Mouse (Mus musculus) forebrain, embryonic 11.5 days (tissue): ENCODE measurements around the gene Evi5. TPM values are rescaled to one million over a fixed set of nuclear protein-coding genes. Genes with fewer than 3 reads are reported as not detected.
A peak's percentile ranks its signal among the peaks of the same experiment; 100 is the strongest.

Experiments used
- ATAC-seq: fragments of 200-750 bp; cut with Nextera tagmentation; replicated peaks from 2 replicates; pipeline ENCODE4 v1.8.0; 2017; ENCODE audit warnings: moderate TSS enrichment; ENCODE audit not compliant: low FRiP score
- DNase-seq: peaks from one replicate; pipeline ENCODE4 v3.0.0-alpha.2; 2017; ENCODE audit warnings: low spot score
- H3K27ac ChIP-seq: fragments of 300-500 bp; sonication (generic); 2 replicates; pipeline ENCODE4 v1.5.1; 2014; ENCODE audit warnings: low read depth, low read length
- H3K27me3 ChIP-seq: fragments of 300-500 bp; sonication (generic); 2 replicates; pipeline ENCODE4 v1.6.1; 2014; ENCODE audit warnings: mild to moderate bottlenecking, low read length, mixed read lengths; ENCODE audit not compliant: control insufficient read depth, insufficient read depth
- H3K36me3 ChIP-seq: fragments of 300-500 bp; sonication (generic); 2 replicates; pipeline ENCODE4 v1.6.1; 2014; ENCODE audit warnings: mild to moderate bottlenecking, low read length, moderate library complexity, mixed read lengths; ENCODE audit not compliant: control insufficient read depth, insufficient read depth
- H3K4me1 ChIP-seq: fragments of 300-500 bp; sonication (generic); replicated peaks from 2 replicates; pipeline ENCODE4 v1.6.1; 2014; ENCODE audit warnings: low read length, mixed read lengths; ENCODE audit not compliant: control insufficient read depth, insufficient read depth
- H3K4me2 ChIP-seq: fragments of 300-500 bp; sonication (generic); 2 replicates; pipeline ENCODE4 v1.6.1; 2014; ENCODE audit warnings: low read depth, mild to moderate bottlenecking, low read length, moderate library complexity, mixed read lengths; ENCODE audit not compliant: severe bottlenecking
- H3K4me3 ChIP-seq: fragments of 300-500 bp; sonication (generic); 2 replicates; pipeline ENCODE4 v1.5.1; 2014; ENCODE audit warnings: low read depth, low read length
- H3K9ac ChIP-seq: fragments of 300-500 bp; sonication (generic); 2 replicates; pipeline ENCODE4 v1.6.1; 2014; ENCODE audit warnings: low read length
- H3K9me3 ChIP-seq: fragments of 300-500 bp; sonication (generic); 2 replicates; pipeline ENCODE4 v1.6.1; 2016; ENCODE audit warnings: low read length, mixed read lengths; ENCODE audit not compliant: control insufficient read depth
- WGBS: fragments of 180-500 bp; shearing (Covaris S2); extraction: QIAGEN DNeasy Blood & Tissue Kit; methylation state at CpG from one replicate; pipeline ENCODE4 v1.1.7; 2014; 5-methylcytosine and 5-hydroxymethylcytosine counted together
- polyA plus RNA-seq: library from polyadenylated mRNA; unstranded; fragments of >200 nt; fragmentation: Nextera tagmentation; extraction: Ambion mirVana; gene quantifications from 2 replicates; pipeline ENCODE4 v1.2.1, GENCODE M21; 2014

Evi5 gene
- polyA plus RNA-seq, 1 experiment from 2014 or later: 50.7 TPM

DNA sequence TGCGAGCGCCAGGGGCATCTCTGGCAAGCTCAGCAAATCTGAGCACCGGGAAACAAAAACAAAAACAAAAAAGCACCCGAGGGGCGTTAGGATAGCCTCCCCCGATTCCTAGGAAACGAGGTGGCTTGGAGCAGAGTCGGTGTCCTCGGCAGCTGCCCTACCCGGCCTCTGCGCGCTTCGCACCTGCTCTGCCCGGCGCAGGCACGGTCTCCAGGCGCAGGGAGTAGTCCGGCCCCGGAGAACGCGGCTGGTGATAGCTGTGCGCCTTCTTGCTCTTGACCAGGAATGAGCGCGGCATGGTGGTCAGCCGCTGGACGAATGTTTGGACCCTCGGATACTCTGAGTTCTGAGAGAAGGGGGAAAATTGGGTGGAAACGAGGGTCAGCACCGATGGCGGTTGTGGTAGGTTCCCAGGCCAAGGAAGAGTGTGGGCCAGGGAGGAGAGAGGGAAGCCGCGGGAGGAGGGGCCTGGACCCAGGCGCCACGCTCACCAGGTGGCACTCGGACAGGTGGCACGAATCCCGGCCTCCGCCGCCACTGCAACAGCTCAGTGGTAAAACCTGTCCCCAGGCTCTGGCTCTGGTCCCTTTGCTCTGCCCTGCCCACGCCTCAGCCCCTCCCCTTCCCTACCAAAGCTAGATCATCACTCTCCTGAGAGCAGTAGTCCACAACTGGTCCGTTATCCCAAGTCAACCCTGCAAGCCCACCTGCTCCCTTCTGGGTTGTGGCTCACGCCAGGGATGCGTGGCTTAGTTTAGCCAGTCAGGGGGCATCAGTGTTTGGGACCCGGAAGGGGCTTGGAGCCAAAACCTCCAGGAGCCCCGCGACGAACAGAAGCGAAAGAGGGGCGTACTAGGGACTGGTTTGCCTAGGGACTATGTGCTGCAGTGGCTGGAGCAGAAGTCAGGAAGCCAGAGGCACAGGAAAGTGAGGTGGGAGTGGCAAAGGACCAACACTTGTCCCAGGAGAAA, 151.1 kb downstream of the Evi5 start:
- Histone ChIP-seq H3K9ac (no peak overlapping the region), H3K9me3 (no peaks in the 10 kb centered on the region), H3K4me1 (peaks cover 29% of the 10 kb centered on the region), H3K4me3 (peak overlapping the region; percentile 10), H3K36me3 (no peaks in the 10 kb centered on the region), H3K27me3 (peaks cover 97% of the 10 kb centered on the region), H3K4me2 (0 out of 2 replicates have a peak overlapping the region, but pooled peaks have one; percentile 21), H3K27ac (no peak overlapping the region)
- WGBS: under 1% methylated on average over 49 of the region's 49 CpGs
- ATAC-seq (no peak; the same call in 1 of the 2 replicates), DNase-seq (peak; percentile 65)

- no peak overlapping the region for H3K27ac ChIP-seq
- DNase-seq (peak; percentile 64), ATAC-seq (no peak)
- WGBS: under 1% methylated on average over 33 of the region's 34 CpGs
- peak overlapping the region; percentile 10 for H3K4me3 ChIP-seq
- H3K4me1 ChIP-seq: peaks cover 29% of the 10 kb centered on the region
- H3K36me3 ChIP-seq: no peaks in the 10 kb centered on the region
- H3K27me3 ChIP-seq: peaks cover 94% of the 10 kb centered on the region
- peak overlapping the region; percentile 21; the same call in 1 of the 2 replicates for H3K4me2 ChIP-seq
- no peak overlapping the region for H3K9ac ChIP-seq
- H3K9me3 ChIP-seq: no peaks in the 10 kb centered on the region
Measured at GRCm38 (mm10) chr5:107722661-107723532, 152.0 kb downstream of the Evi5 start.

DNA sequence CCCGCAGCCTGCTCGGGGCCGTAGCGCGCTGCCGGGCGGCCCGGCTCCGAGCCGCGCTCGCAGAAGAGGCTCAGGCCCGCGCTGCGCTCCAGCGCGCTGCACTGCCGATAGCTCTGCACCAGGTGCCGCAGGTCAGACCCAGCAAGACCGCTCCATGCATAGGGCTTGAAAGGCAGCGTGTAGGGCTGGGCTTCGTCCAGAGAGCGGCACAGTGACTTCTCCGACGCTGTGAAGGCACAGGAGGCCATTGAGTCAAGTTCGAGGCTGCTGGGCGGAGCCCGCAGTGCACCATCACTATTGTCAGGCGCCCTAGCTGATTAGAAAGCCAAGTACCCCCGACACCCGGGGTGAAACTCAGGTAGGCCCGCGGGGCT, 153.3 kb downstream of the Evi5 start:
- no peaks in the 10 kb centered on the region for H3K36me3 ChIP-seq
- H3K9ac ChIP-seq: no peak overlapping the region
- WGBS: under 1% methylated on average over 33 of the region's 33 CpGs
- peak overlapping the region; percentile 24 for H3K4me3 ChIP-seq
- no peaks in the 10 kb centered on the region for H3K9me3 ChIP-seq
- no peak overlapping the region for H3K27ac ChIP-seq
- peak overlapping the region; percentile 48 for H3K4me2 ChIP-seq
- DNase-seq: peak; percentile 65
- H3K27me3 ChIP-seq: peaks cover 95% of the 10 kb centered on the region
- H3K4me1 ChIP-seq: peaks cover 26% of the 10 kb centered on the region
- ATAC-seq: no peak

DNA sequence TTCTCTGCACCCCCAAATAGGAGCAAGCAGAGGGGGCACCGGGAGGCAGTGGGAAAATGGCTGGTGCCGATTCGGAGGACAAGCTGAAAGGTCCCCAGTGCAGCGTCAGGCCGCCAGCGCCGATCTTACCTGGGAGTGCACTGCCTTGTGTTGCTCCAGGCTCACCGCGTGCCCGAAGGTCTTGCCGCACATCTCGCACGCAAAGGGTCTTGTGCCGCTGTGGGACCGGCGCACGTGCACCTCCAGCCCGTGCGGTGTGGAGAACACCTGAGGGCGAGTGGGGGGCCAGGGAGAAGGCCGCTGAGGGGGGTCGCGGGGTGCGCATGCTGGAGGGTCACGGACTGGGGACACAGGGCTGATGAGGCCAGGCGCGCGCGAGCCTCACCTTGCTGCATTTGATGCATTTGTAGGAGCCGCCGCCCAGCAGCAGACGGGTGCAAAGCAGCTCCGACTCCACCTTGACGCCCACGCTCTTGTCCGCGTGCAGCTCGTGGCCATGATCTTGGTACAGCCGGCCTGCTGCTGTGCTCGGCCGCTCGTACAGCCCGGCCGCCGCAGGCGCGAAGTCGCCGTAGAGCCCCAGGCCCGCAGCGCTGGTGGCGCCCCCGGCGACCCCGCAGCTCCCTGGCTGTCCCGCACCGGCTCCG, 153.8 kb downstream of the Evi5 start:
- Histone ChIP-seq H3K27me3 (peaks cover 92% of the 10 kb centered on the region), H3K4me1 (peaks cover 23% of the 10 kb centered on the region; the same call in 1 of the 2 replicates), H3K4me3 (peak overlapping the region; percentile 24), H3K9ac (no peak overlapping the region), H3K27ac (no peak overlapping the region), H3K36me3 (no peaks in the 10 kb centered on the region), H3K4me2 (peak overlapping the region; percentile 48), H3K9me3 (no peaks in the 10 kb centered on the region)
- WGBS: under 1% methylated on average over 56 of the region's 58 CpGs
- DNase-seq (peak; percentile 66), ATAC-seq (no peak)

DNA sequence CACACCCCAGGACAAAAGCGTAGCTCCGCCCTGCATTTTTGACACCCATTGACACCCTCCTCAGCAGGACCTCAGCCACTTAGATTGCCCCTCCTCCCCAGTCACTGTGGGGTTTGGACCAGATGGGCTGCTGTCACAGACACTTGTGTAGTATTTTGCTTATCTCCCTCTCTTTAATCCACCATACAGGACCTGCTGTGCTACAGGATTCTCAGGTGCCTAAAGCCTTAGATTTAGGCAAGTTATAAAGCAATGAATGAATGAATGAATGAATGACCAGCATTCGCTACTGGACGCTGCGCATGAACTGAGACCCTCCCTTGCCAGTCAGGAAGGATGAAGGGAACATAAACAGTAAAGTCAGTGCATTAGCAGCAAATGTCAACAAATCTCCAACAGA, 154.4 kb downstream of the Evi5 start:
- Histone ChIP-seq H3K4me3 (no peak overlapping the region), H3K27me3 (peaks cover 86% of the 10 kb centered on the region), H3K9ac (no peak overlapping the region), H3K4me1 (peaks cover 21% of the 10 kb centered on the region; the same call in 1 of the 2 replicates), H3K27ac (no peak overlapping the region), H3K4me2 (no peak overlapping the region), H3K9me3 (no peaks in the 10 kb centered on the region), H3K36me3 (no peaks in the 10 kb centered on the region)
- 7% methylated on average over 5 of the region's 5 CpGs for WGBS
- DNase-seq: no peak
- ATAC-seq: no peak

- H3K9me3 ChIP-seq: no peaks in the 10 kb centered on the region
- no peaks in the 10 kb centered on the region for H3K36me3 ChIP-seq
- DNase-seq (no peak), ATAC-seq (no peak)
- no peak overlapping the region for H3K4me3 ChIP-seq
- no peak overlapping the region for H3K4me2 ChIP-seq
- H3K27me3 ChIP-seq: peaks cover 79% of the 10 kb centered on the region
- 37% methylated on average over 1 of the region's 1 CpGs for WGBS
- no peak overlapping the region for H3K27ac ChIP-seq
- H3K9ac ChIP-seq: no peak overlapping the region
- peaks cover 14% of the 10 kb centered on the region; the same call in 1 of the 2 replicates for H3K4me1 ChIP-seq
Measured at GRCm38 (mm10) chr5:107719786-107720185, 155.1 kb downstream of the Evi5 start.

GRCm38 (mm10) chr5:107719209-107719608, 155.7 kb downstream of the Evi5 start:
- no peak overlapping the region for H3K4me3 ChIP-seq
- H3K36me3 ChIP-seq: no peaks in the 10 kb centered on the region
- no peak overlapping the region for H3K9ac ChIP-seq
- no peak for ATAC-seq
- 32% methylated on average over 3 of the region's 3 CpGs for WGBS
- peaks cover 14% of the 10 kb centered on the region; the same call in 1 of the 2 replicates for H3K4me1 ChIP-seq
- H3K9me3 ChIP-seq: no peaks in the 10 kb centered on the region
- DNase-seq: no peak
- peaks cover 73% of the 10 kb centered on the region for H3K27me3 ChIP-seq
- no peak overlapping the region for H3K4me2 ChIP-seq
- H3K27ac ChIP-seq: no peak overlapping the region

- Histone ChIP-seq H3K4me1 (peaks cover 8% of the 10 kb centered on the region; the same call in 1 of the 2 replicates), H3K4me3 (no peak overlapping the region), H3K9ac (no peak overlapping the region), H3K27me3 (peaks cover 60% of the 10 kb centered on the region), H3K4me2 (no peak overlapping the region), H3K9me3 (no peaks in the 10 kb centered on the region), H3K27ac (no peak overlapping the region), H3K36me3 (no peaks in the 10 kb centered on the region)
- ATAC-seq (no peak), DNase-seq (no peak)
- WGBS: 11% methylated on average over 11 of the region's 11 CpGs
Measured at GRCm38 (mm10) chr5:107717871-107718361, 157.0 kb downstream of the Evi5 start.
